Mouse (Mus musculus): ENCODE measurements around the gene Rpl39. TPM values are rescaled to one million over a fixed set of nuclear protein-coding genes. Genes with fewer than 3 reads are reported as not detected.
"Not testable (repeated sequence)": the region's sequence is repeated elsewhere in the genome, so short reads cannot be mapped to it uniquely, and the experiment has no call there.

The Rpl39 gene
- polyA plus RNA-seq, 1 experiment from 2014 or later, result 348 TPM

- Histone ChIP-seq H3K9ac (replicated peaks; ENCODE audit: low read length) (no peak overlapping the region), H3K4me3 (replicated peaks; ENCODE audit: low read depth, low read length) (no peak overlapping the region), H3K27me3 (ENCODE audit: control insufficient read depth, insufficient read depth, low read length) (no peaks in the 10 kb centered on the region), H3K4me2 (ENCODE audit: low read length) (no peak overlapping the region), H3K9me3 (ENCODE audit: control insufficient read depth, low read length) (no peaks in the 10 kb centered on the region), H3K4me1 (ENCODE audit: control insufficient read depth, insufficient read depth, low read length) (peaks cover 4% of the 10 kb centered on the region; the same call in 1 of the 2 replicates), H3K36me3 (ENCODE audit: control insufficient read depth, insufficient read depth, low read length) (peaks cover 13% of the 10 kb centered on the region), H3K27ac (replicated peaks; ENCODE audit: low read depth, low read length) (no peak overlapping the region)
- ATAC-seq (ENCODE audit: low FRiP score, low TSS enrichment) (no peak), DNase-seq (no peak)
- 62% methylated on average over 6 of the region's 6 CpGs for WGBS
Observed at GRCm38 (mm10) chrX:37081194-37081593, 4.0 kb downstream of the Rpl39 start.

GRCm38 (mm10) chrX:37080345-37080744 lies 4.9 kb downstream of the Rpl39 start:
- WGBS, result 73% methylated on average over 3 of the region's 4 CpGs
- not testable (repeated sequence) for H3K4me2 ChIP-seq (ENCODE audit: low read length); ATAC-seq (ENCODE audit: low FRiP score, low TSS enrichment)

GRCm38 (mm10) chrX:37076651-37077050 lies 8.6 kb downstream of the Rpl39 start:
- Histone ChIP-seq H3K4me3 (replicated peaks; ENCODE audit: low read depth, low read length) (no peak overlapping the region), H3K4me2 (ENCODE audit: low read length) (no peak overlapping the region), H3K36me3 (ENCODE audit: control insufficient read depth, insufficient read depth, low read length) (peaks cover 5% of the 10 kb centered on the region), H3K9me3 (ENCODE audit: control insufficient read depth, low read length) (no peaks in the 10 kb centered on the region), H3K27ac (replicated peaks; ENCODE audit: low read depth, low read length) (no peak overlapping the region), H3K9ac (replicated peaks; ENCODE audit: low read length) (no peak overlapping the region), H3K4me1 (ENCODE audit: control insufficient read depth, insufficient read depth, low read length) (no peaks in the 10 kb centered on the region), H3K27me3 (ENCODE audit: control insufficient read depth, insufficient read depth, low read length) (no peaks in the 10 kb centered on the region)
- 79% methylated on average over 8 of the region's 8 CpGs for WGBS
- ATAC-seq (ENCODE audit: low FRiP score, low TSS enrichment) (no peak), DNase-seq (no peak)

More at GRCm38 (mm10) chrX:37080345-37080744, 4.9 kb downstream of the Rpl39 start:
- H3K36me3 ChIP-seq (ENCODE audit: control insufficient read depth, insufficient read depth, low read length), result peaks cover 13% of the 10 kb centered on the region
- not testable (repeated sequence) for H3K4me3 ChIP-seq (replicated peaks; ENCODE audit: low read depth, low read length); H3K27ac ChIP-seq (replicated peaks; ENCODE audit: low read depth, low read length); DNase-seq; H3K9me3 ChIP-seq (ENCODE audit: control insufficient read depth, low read length); H3K27me3 ChIP-seq (ENCODE audit: control insufficient read depth, insufficient read depth, low read length); H3K4me1 ChIP-seq (ENCODE audit: control insufficient read depth, insufficient read depth, low read length); H3K9ac ChIP-seq (replicated peaks; ENCODE audit: low read length)

GRCm38 (mm10) chrX:37074262-37074892 lies 10.8 kb downstream of the Rpl39 start:
- WGBS, result 39% methylated on average over 9 of the region's 9 CpGs
- H3K27me3 ChIP-seq (ENCODE audit: control insufficient read depth, insufficient read depth, low read length), result no peaks in the 10 kb centered on the region
- no peaks in the 10 kb centered on the region for H3K36me3 ChIP-seq (ENCODE audit: control insufficient read depth, insufficient read depth, low read length)
- DNase-seq (peak; percentile 82), ATAC-seq (ENCODE audit: low FRiP score, low TSS enrichment) (no peak)
- H3K9me3 ChIP-seq (ENCODE audit: control insufficient read depth, low read length), result no peaks in the 10 kb centered on the region
- no peak overlapping the region for H3K9ac ChIP-seq (replicated peaks; ENCODE audit: low read length)
- no peaks in the 10 kb centered on the region for H3K4me1 ChIP-seq (ENCODE audit: control insufficient read depth, insufficient read depth, low read length)
- no peak overlapping the region for H3K4me3 ChIP-seq (replicated peaks; ENCODE audit: low read depth, low read length)
- no peak overlapping the region for H3K27ac ChIP-seq (replicated peaks; ENCODE audit: low read depth, low read length)
- H3K4me2 ChIP-seq (ENCODE audit: low read length), result no peak overlapping the region

GRCm38 (mm10) chrX:37068766-37069165 lies 16.4 kb downstream of the Rpl39 start:
- H3K4me1 ChIP-seq (ENCODE audit: control insufficient read depth, insufficient read depth, low read length), result no peaks in the 10 kb centered on the region
- DNase-seq (no peak), ATAC-seq (ENCODE audit: low FRiP score, low TSS enrichment) (no peak)
- no peaks in the 10 kb centered on the region for H3K36me3 ChIP-seq (ENCODE audit: control insufficient read depth, insufficient read depth, low read length)
- 87% methylated on average over 5 of the region's 5 CpGs for WGBS
- H3K9me3 ChIP-seq (ENCODE audit: control insufficient read depth, low read length), result no peaks in the 10 kb centered on the region
- H3K4me2 ChIP-seq (ENCODE audit: low read length), result no peak overlapping the region
- no peak overlapping the region for H3K9ac ChIP-seq (replicated peaks; ENCODE audit: low read length)
- no peak overlapping the region for H3K4me3 ChIP-seq (replicated peaks; ENCODE audit: low read depth, low read length)
- H3K27ac ChIP-seq (replicated peaks; ENCODE audit: low read depth, low read length), result no peak overlapping the region
- no peaks in the 10 kb centered on the region for H3K27me3 ChIP-seq (ENCODE audit: control insufficient read depth, insufficient read depth, low read length)

- Histone ChIP-seq H3K4me1 (ENCODE audit: control insufficient read depth, insufficient read depth, low read length) (no peaks in the 10 kb centered on the region), H3K36me3 (ENCODE audit: control insufficient read depth, insufficient read depth, low read length) (no peaks in the 10 kb centered on the region), H3K4me2 (ENCODE audit: low read length) (no peak overlapping the region), H3K9ac (replicated peaks; ENCODE audit: low read length) (no peak overlapping the region), H3K9me3 (ENCODE audit: control insufficient read depth, low read length) (no peaks in the 10 kb centered on the region), H3K27ac (replicated peaks; ENCODE audit: low read depth, low read length) (no peak overlapping the region), H3K4me3 (replicated peaks; ENCODE audit: low read depth, low read length) (no peak overlapping the region), H3K27me3 (ENCODE audit: control insufficient read depth, insufficient read depth, low read length) (no peaks in the 10 kb centered on the region)
- ATAC-seq (ENCODE audit: low FRiP score, low TSS enrichment) (no peak), DNase-seq (no peak)
- WGBS, result 89% methylated on average over 3 of the region's 3 CpGs
Observed at GRCm38 (mm10) chrX:37067299-37067698, 17.9 kb downstream of the Rpl39 start.

- 86% methylated on average over 9 of the region's 9 CpGs for WGBS
- no peak for ATAC-seq (ENCODE audit: low FRiP score, low TSS enrichment)
- no peak overlapping the region for H3K9ac ChIP-seq (replicated peaks; ENCODE audit: low read length)
Observed at GRCm38 (mm10) chrX:37063902-37064301, 21.3 kb downstream of the Rpl39 start.

GRCm38 (mm10) chrX:37048890-37049823 lies 36.0 kb downstream of the Rpl39 start:
- Histone ChIP-seq H3K4me3 (replicated peaks; ENCODE audit: low read depth, low read length) (peak overlapping the region; percentile 35), H3K9me3 (ENCODE audit: control insufficient read depth, low read length) (no peaks in the 10 kb centered on the region), H3K36me3 (ENCODE audit: control insufficient read depth, insufficient read depth, low read length) (no peaks in the 10 kb centered on the region), H3K27me3 (ENCODE audit: control insufficient read depth, insufficient read depth, low read length) (peaks cover 14% of the 10 kb centered on the region; the same call in 1 of the 2 replicates), H3K4me1 (ENCODE audit: control insufficient read depth, insufficient read depth, low read length) (0 out of 2 replicates have a peak, but pooled peaks cover 2% of the 10 kb centered on the region), H3K4me2 (ENCODE audit: low read length) (peak overlapping the region; percentile 64), H3K27ac (replicated peaks; ENCODE audit: low read depth, low read length) (no peak overlapping the region), H3K9ac (replicated peaks; ENCODE audit: low read length) (peak overlapping the region; percentile 31; the same call in 1 of the 2 replicates)
- DNase-seq (peak; percentile 51), ATAC-seq (ENCODE audit: low FRiP score, low TSS enrichment) (no peak; the same call in 1 of the 2 replicates)
- 20% methylated on average over 70 of the region's 70 CpGs for WGBS

More at GRCm38 (mm10) chrX:37063902-37064301, 21.3 kb downstream of the Rpl39 start:
- H3K9me3 ChIP-seq (ENCODE audit: control insufficient read depth, low read length), result no peaks in the 10 kb centered on the region
- H3K4me1 ChIP-seq (ENCODE audit: control insufficient read depth, insufficient read depth, low read length), result no peaks in the 10 kb centered on the region
- H3K4me2 ChIP-seq (ENCODE audit: low read length), result no peak overlapping the region
- no peaks in the 10 kb centered on the region for H3K36me3 ChIP-seq (ENCODE audit: control insufficient read depth, insufficient read depth, low read length)
- H3K4me3 ChIP-seq (replicated peaks; ENCODE audit: low read depth, low read length), result no peak overlapping the region
- no peak overlapping the region for H3K27ac ChIP-seq (replicated peaks; ENCODE audit: low read depth, low read length)
- DNase-seq, result no peak
- no peaks in the 10 kb centered on the region for H3K27me3 ChIP-seq (ENCODE audit: control insufficient read depth, insufficient read depth, low read length)

Data from midbrain, embryonic 14.5 days (tissue).